Mouse (Mus musculus): ENCODE data around the gene Cnn1.
"Not testable (repeated sequence)": the region's sequence is repeated elsewhere in the genome, so short reads cannot be mapped to it uniquely, and the experiment has no call there.

Gene Cnn1

GRCm38 (mm10) chr9:22072276-22072675, 26.7 kb upstream of the Cnn1 start:
- ATAC-seq (ENCODE audit: insufficient number of reproducible peaks, low FRiP score, low TSS enrichment): no peak

- not testable (repeated sequence) for ATAC-seq (ENCODE audit: insufficient number of reproducible peaks, low FRiP score, low TSS enrichment)
Observed at GRCm38 (mm10) chr9:22075778-22076177, 23.2 kb upstream of the Cnn1 start.

- ATAC-seq (ENCODE audit: insufficient number of reproducible peaks, low FRiP score, low TSS enrichment): no peak
Observed at GRCm38 (mm10) chr9:22076223-22076622, 22.8 kb upstream of the Cnn1 start.

- ATAC-seq (ENCODE audit: insufficient number of reproducible peaks, low FRiP score, low TSS enrichment): no peak
Observed at GRCm38 (mm10) chr9:22084667-22085021, 14.4 kb upstream of the Cnn1 start.

- ATAC-seq (ENCODE audit: insufficient number of reproducible peaks, low FRiP score, low TSS enrichment): peak; percentile 100
Observed at GRCm38 (mm10) chr9:22085022-22085834, 13.8 kb upstream of the Cnn1 start, which contains the start of gene Ecsit. Gene Ecsit, minus strand, starts transcription at chr9:22085438.

- no peak for ATAC-seq (ENCODE audit: insufficient number of reproducible peaks, low FRiP score, low TSS enrichment)
Observed at GRCm38 (mm10) chr9:22086012-22086411, 13.0 kb upstream of the Cnn1 start.

GRCm38 (mm10) chr9:22087034-22087618, 11.9 kb upstream of the Cnn1 start:
- no peak for ATAC-seq (ENCODE audit: insufficient number of reproducible peaks, low FRiP score, low TSS enrichment)

- no peak for ATAC-seq (ENCODE audit: insufficient number of reproducible peaks, low FRiP score, low TSS enrichment)
Observed at GRCm38 (mm10) chr9:22089281-22089680, 9.7 kb upstream of the Cnn1 start.

- no peak for ATAC-seq (ENCODE audit: insufficient number of reproducible peaks, low FRiP score, low TSS enrichment)
Observed at GRCm38 (mm10) chr9:22089986-22090385, 9.0 kb upstream of the Cnn1 start.

GRCm38 (mm10) chr9:22092746-22093145, 6.3 kb upstream of the Cnn1 start:
- ATAC-seq (ENCODE audit: insufficient number of reproducible peaks, low FRiP score, low TSS enrichment): no peak

GRCm38 (mm10) chr9:22095854-22096307, 3.1 kb upstream of the Cnn1 start:
- peak; percentile 64; the same call in 1 of the 2 replicates for ATAC-seq (ENCODE audit: insufficient number of reproducible peaks, low FRiP score, low TSS enrichment)

GRCm38 (mm10) chr9:22099922-22100321, 906 bp downstream of the Cnn1 start:
- no peak for ATAC-seq (ENCODE audit: insufficient number of reproducible peaks, low FRiP score, low TSS enrichment)

- ATAC-seq (ENCODE audit: insufficient number of reproducible peaks, low FRiP score, low TSS enrichment): no peak
Observed at GRCm38 (mm10) chr9:22108194-22108593, 9.2 kb downstream of the Cnn1 start.

GRCm38 (mm10) chr9:22115635-22116034, 16.6 kb downstream of the Cnn1 start:
- no peak for ATAC-seq (ENCODE audit: insufficient number of reproducible peaks, low FRiP score, low TSS enrichment)

GRCm38 (mm10) chr9:22116086-22116485, 17.1 kb downstream of the Cnn1 start:
- ATAC-seq (ENCODE audit: insufficient number of reproducible peaks, low FRiP score, low TSS enrichment): no peak

- ATAC-seq (ENCODE audit: insufficient number of reproducible peaks, low FRiP score, low TSS enrichment): peak; percentile 92
Observed at GRCm38 (mm10) chr9:22116740-22117426, 17.9 kb downstream of the Cnn1 start, which contains the start of gene Elof1. Gene Elof1, minus strand, starts transcription at chr9:22117172.

GRCm38 (mm10) chr9:22117754-22118456, 18.9 kb downstream of the Cnn1 start:
- ATAC-seq (ENCODE audit: insufficient number of reproducible peaks, low FRiP score, low TSS enrichment): 0 out of 2 replicates have a peak, but pooled peaks have one; percentile 10

GRCm38 (mm10) chr9:22119543-22119942, 20.5 kb downstream of the Cnn1 start:
- ATAC-seq (ENCODE audit: insufficient number of reproducible peaks, low FRiP score, low TSS enrichment): no peak

- no peak for ATAC-seq (ENCODE audit: insufficient number of reproducible peaks, low FRiP score, low TSS enrichment)
Observed at GRCm38 (mm10) chr9:22121545-22121944, 22.5 kb downstream of the Cnn1 start.

- ATAC-seq (ENCODE audit: insufficient number of reproducible peaks, low FRiP score, low TSS enrichment): no peak
Observed at GRCm38 (mm10) chr9:22122005-22122404, 23.0 kb downstream of the Cnn1 start.
